Mouse (Mus musculus): ENCODE measurements around the gene Adamts14.

Adamts14 gene

GRCm38 (mm10) chr10:61231756-61232155, 41.5 kb downstream of the Adamts14 start:
- DNase-seq = no peak

GRCm38 (mm10) chr10:61226784-61227396, 46.3 kb downstream of the Adamts14 start:
- no peak for DNase-seq

GRCm38 (mm10) chr10:61225694-61226093, 47.5 kb downstream of the Adamts14 start:
- DNase-seq = no peak

GRCm38 (mm10) chr10:61219318-61219717, 53.9 kb downstream of the Adamts14 start:
- no peak for DNase-seq

- DNase-seq = peak; percentile 40
These were observed 57.1 kb downstream of the Adamts14 start for GRCm38 (mm10) chr10:61216163-61216562.

- DNase-seq = no peak
These were observed 57.6 kb downstream of the Adamts14 start for GRCm38 (mm10) chr10:61215658-61216057.

GRCm38 (mm10) chr10:61212817-61213216, 60.4 kb downstream of the Adamts14 start:
- DNase-seq = no peak

GRCm38 (mm10) chr10:61211743-61212142, 61.5 kb downstream of the Adamts14 start:
- DNase-seq = peak; percentile 76

GRCm38 (mm10) chr10:61211105-61211504, 62.1 kb downstream of the Adamts14 start:
- no peak for DNase-seq

GRCm38 (mm10) chr10:61208114-61208684, 65.0 kb downstream of the Adamts14 start:
- no peak for DNase-seq

- no peak for DNase-seq
These were observed 69.3 kb downstream of the Adamts14 start for GRCm38 (mm10) chr10:61203930-61204329.

GRCm38 (mm10) chr10:61201596-61202318, 71.5 kb downstream of the Adamts14 start:
- no peak for DNase-seq

- DNase-seq = no peak
These were observed 72.2 kb downstream of the Adamts14 start for GRCm38 (mm10) chr10:61200998-61201397.

- DNase-seq = no peak
These were observed 72.9 kb downstream of the Adamts14 start for GRCm38 (mm10) chr10:61200232-61200820.

GRCm38 (mm10) chr10:61199566-61200213, 73.5 kb downstream of the Adamts14 start:
- peak; percentile 86 for DNase-seq

GRCm38 (mm10) chr10:61195718-61196291, 77.4 kb downstream of the Adamts14 start:
- peak; percentile 43 for DNase-seq

- DNase-seq = peak; percentile 39
These were observed 78.0 kb downstream of the Adamts14 start for GRCm38 (mm10) chr10:61195216-61195615.

GRCm38 (mm10) chr10:61194611-61195010, 78.6 kb downstream of the Adamts14 start:
- DNase-seq = peak; percentile 52

- DNase-seq = no peak
These were observed 85.2 kb downstream of the Adamts14 start for GRCm38 (mm10) chr10:61188010-61188409.

GRCm38 (mm10) chr10:61187001-61187400, 86.2 kb downstream of the Adamts14 start:
- no peak for DNase-seq

- DNase-seq = no peak
These were observed 93.3 kb downstream of the Adamts14 start for GRCm38 (mm10) chr10:61179927-61180326.

GRCm38 (mm10) chr10:61178687-61179086, 94.6 kb downstream of the Adamts14 start:
- no peak for DNase-seq

- no peak for DNase-seq
These were observed 95.5 kb downstream of the Adamts14 start for GRCm38 (mm10) chr10:61177751-61178150.
